Mouse (Mus musculus): ENCODE results near the gene Gm10203. TPM values are rescaled to one million over a fixed set of nuclear protein-coding genes. Genes with fewer than 3 reads are reported as not detected.
A peak's percentile ranks its signal among the peaks of the same experiment; 100 is the strongest.
"Not testable (repeated sequence)": the region's sequence is repeated elsewhere in the genome, so short reads cannot be mapped to it uniquely, and the experiment has no call there.

Gene Gm10203
- polyA plus RNA-seq (2015; fragmentation: Nextera tagmentation; extraction: Ambion mirVana), result not detected in 2 replicates

- not testable (repeated sequence) for ATAC-seq (ENCODE audit: low FRiP score, low TSS enrichment); H3K4me2 ChIP-seq (replicated peaks; ENCODE audit: low read depth, low read length); H3K27me3 ChIP-seq (ENCODE audit: insufficient read depth, low read length); H3K4me3 ChIP-seq (ENCODE audit: low read length); H3K36me3 ChIP-seq (ENCODE audit: insufficient read depth, low read length); H3K9me3 ChIP-seq (ENCODE audit: low read length); H3K9ac ChIP-seq (replicated peaks; ENCODE audit: low read length); H3K27ac ChIP-seq (ENCODE audit: low read length)
- H3K4me1 ChIP-seq (ENCODE audit: insufficient read depth, low read length), result peaks cover 14% of the 10 kb centered on the region
- 88% methylated on average over 8 of the region's 8 CpGs for WGBS
These were observed at the start of gene Gm10203 for GRCm38 (mm10) chr6:149129870-149130269. Gene Gm10203, plus strand, starts transcription at chr6:149130170.

- ATAC-seq (ENCODE audit: low FRiP score, low TSS enrichment), result no peak
- 95% methylated on average over 6 of the region's 6 CpGs for WGBS
These were observed 37.6 kb upstream of the Gm10203 start for GRCm38 (mm10) chr6:149092406-149092805.

GRCm38 (mm10) chr6:149093465-149093864, 36.5 kb upstream of the Gm10203 start:
- peak; percentile 89 for ATAC-seq (ENCODE audit: low FRiP score, low TSS enrichment)
- Histone ChIP-seq H3K36me3 (ENCODE audit: insufficient read depth, low read length) (no peaks in the 10 kb centered on the region), H3K4me1 (ENCODE audit: insufficient read depth, low read length) (peaks cover 11% of the 10 kb centered on the region), H3K4me2 (replicated peaks; ENCODE audit: low read depth, low read length) (0 out of 2 replicates have a peak overlapping the region, but pooled peaks have one; percentile 21), H3K27ac (ENCODE audit: low read length) (peak overlapping the region; percentile 65; the same call in 1 of the 2 replicates), H3K27me3 (ENCODE audit: insufficient read depth, low read length) (no peaks in the 10 kb centered on the region), H3K9ac (replicated peaks; ENCODE audit: low read length) (no peak overlapping the region), H3K4me3 (ENCODE audit: low read length) (no peak overlapping the region), H3K9me3 (ENCODE audit: low read length) (no peaks in the 10 kb centered on the region)
- WGBS, result 5% methylated on average over 5 of the region's 5 CpGs

More at GRCm38 (mm10) chr6:149092406-149092805, 37.6 kb upstream of the Gm10203 start:
- Histone ChIP-seq H3K9ac (replicated peaks; ENCODE audit: low read length) (no peak overlapping the region), H3K4me3 (ENCODE audit: low read length) (no peak overlapping the region), H3K9me3 (ENCODE audit: low read length) (no peaks in the 10 kb centered on the region), H3K4me2 (replicated peaks; ENCODE audit: low read depth, low read length) (no peak overlapping the region), H3K27me3 (ENCODE audit: insufficient read depth, low read length) (no peaks in the 10 kb centered on the region), H3K27ac (ENCODE audit: low read length) (no peak overlapping the region), H3K4me1 (ENCODE audit: insufficient read depth, low read length) (peaks cover 11% of the 10 kb centered on the region), H3K36me3 (ENCODE audit: insufficient read depth, low read length) (no peaks in the 10 kb centered on the region)

GRCm38 (mm10) chr6:149094555-149094954, 35.4 kb upstream of the Gm10203 start:
- H3K27me3 ChIP-seq (ENCODE audit: insufficient read depth, low read length), result no peaks in the 10 kb centered on the region
- H3K36me3 ChIP-seq (ENCODE audit: insufficient read depth, low read length), result no peaks in the 10 kb centered on the region
- 62% methylated on average over 1 of the region's 1 CpGs for WGBS
- no peak for ATAC-seq (ENCODE audit: low FRiP score, low TSS enrichment)
- no peak overlapping the region for H3K9ac ChIP-seq (replicated peaks; ENCODE audit: low read length)
- no peaks in the 10 kb centered on the region for H3K9me3 ChIP-seq (ENCODE audit: low read length)
- H3K27ac ChIP-seq (ENCODE audit: low read length), result no peak overlapping the region
- H3K4me2 ChIP-seq (replicated peaks; ENCODE audit: low read depth, low read length), result no peak overlapping the region
- H3K4me1 ChIP-seq (ENCODE audit: insufficient read depth, low read length), result peaks cover 11% of the 10 kb centered on the region
- H3K4me3 ChIP-seq (ENCODE audit: low read length), result no peak overlapping the region

GRCm38 (mm10) chr6:149095389-149095788, 34.6 kb upstream of the Gm10203 start:
- no peak overlapping the region for H3K4me3 ChIP-seq (ENCODE audit: low read length)
- H3K9ac ChIP-seq (replicated peaks; ENCODE audit: low read length), result no peak overlapping the region
- H3K27me3 ChIP-seq (ENCODE audit: insufficient read depth, low read length), result no peaks in the 10 kb centered on the region
- H3K4me2 ChIP-seq (replicated peaks; ENCODE audit: low read depth, low read length), result no peak overlapping the region
- ATAC-seq (ENCODE audit: low FRiP score, low TSS enrichment), result no peak
- peaks cover 11% of the 10 kb centered on the region for H3K4me1 ChIP-seq (ENCODE audit: insufficient read depth, low read length)
- WGBS, result 66% methylated on average over 6 of the region's 6 CpGs
- H3K36me3 ChIP-seq (ENCODE audit: insufficient read depth, low read length), result no peaks in the 10 kb centered on the region
- H3K27ac ChIP-seq (ENCODE audit: low read length), result no peak overlapping the region
- H3K9me3 ChIP-seq (ENCODE audit: low read length), result no peaks in the 10 kb centered on the region

GRCm38 (mm10) chr6:149096233-149096632, 33.7 kb upstream of the Gm10203 start:
- H3K27me3 ChIP-seq (ENCODE audit: insufficient read depth, low read length), result no peaks in the 10 kb centered on the region
- no peak overlapping the region for H3K27ac ChIP-seq (ENCODE audit: low read length)
- peaks cover 11% of the 10 kb centered on the region for H3K4me1 ChIP-seq (ENCODE audit: insufficient read depth, low read length)
- no peak overlapping the region for H3K4me2 ChIP-seq (replicated peaks; ENCODE audit: low read depth, low read length)
- no peaks in the 10 kb centered on the region for H3K36me3 ChIP-seq (ENCODE audit: insufficient read depth, low read length)
- ATAC-seq (ENCODE audit: low FRiP score, low TSS enrichment), result no peak
- no peak overlapping the region for H3K4me3 ChIP-seq (ENCODE audit: low read length)
- WGBS, result 77% methylated on average over 2 of the region's 2 CpGs
- no peak overlapping the region for H3K9ac ChIP-seq (replicated peaks; ENCODE audit: low read length)
- no peaks in the 10 kb centered on the region for H3K9me3 ChIP-seq (ENCODE audit: low read length)

- Histone ChIP-seq H3K36me3 (ENCODE audit: insufficient read depth, low read length) (no peaks in the 10 kb centered on the region), H3K4me1 (ENCODE audit: insufficient read depth, low read length) (peaks cover 16% of the 10 kb centered on the region), H3K9ac (replicated peaks; ENCODE audit: low read length) (no peak overlapping the region), H3K4me3 (ENCODE audit: low read length) (no peak overlapping the region), H3K4me2 (replicated peaks; ENCODE audit: low read depth, low read length) (no peak overlapping the region), H3K9me3 (ENCODE audit: low read length) (no peaks in the 10 kb centered on the region), H3K27ac (ENCODE audit: low read length) (no peak overlapping the region), H3K27me3 (ENCODE audit: insufficient read depth, low read length) (no peaks in the 10 kb centered on the region)
- WGBS, result 94% methylated on average over 1 of the region's 1 CpGs
- no peak for ATAC-seq (ENCODE audit: low FRiP score, low TSS enrichment)
These were observed 32.7 kb upstream of the Gm10203 start for GRCm38 (mm10) chr6:149097276-149097675.

- Histone ChIP-seq H3K4me1 (ENCODE audit: insufficient read depth, low read length) (peaks cover 12% of the 10 kb centered on the region; the same call in 1 of the 2 replicates), H3K36me3 (ENCODE audit: insufficient read depth, low read length) (no peaks in the 10 kb centered on the region), H3K9me3 (ENCODE audit: low read length) (no peaks in the 10 kb centered on the region), H3K4me2 (replicated peaks; ENCODE audit: low read depth, low read length) (no peak overlapping the region), H3K9ac (replicated peaks; ENCODE audit: low read length) (no peak overlapping the region), H3K27me3 (ENCODE audit: insufficient read depth, low read length) (no peaks in the 10 kb centered on the region), H3K4me3 (ENCODE audit: low read length) (no peak overlapping the region), H3K27ac (ENCODE audit: low read length) (no peak overlapping the region)
- ATAC-seq (ENCODE audit: low FRiP score, low TSS enrichment), result no peak
These were observed 31.0 kb upstream of the Gm10203 start for GRCm38 (mm10) chr6:149098993-149099392.

- ATAC-seq (ENCODE audit: low FRiP score, low TSS enrichment), result peak; percentile 66
- H3K9me3 ChIP-seq (ENCODE audit: low read length), result no peaks in the 10 kb centered on the region
- H3K4me1 ChIP-seq (ENCODE audit: insufficient read depth, low read length), result peaks cover 6% of the 10 kb centered on the region; the same call in 1 of the 2 replicates
- no peaks in the 10 kb centered on the region for H3K27me3 ChIP-seq (ENCODE audit: insufficient read depth, low read length)
- no peaks in the 10 kb centered on the region for H3K36me3 ChIP-seq (ENCODE audit: insufficient read depth, low read length)
- H3K4me2 ChIP-seq (replicated peaks; ENCODE audit: low read depth, low read length), result peak overlapping the region; percentile 81
- peak overlapping the region; percentile 88 for H3K9ac ChIP-seq (replicated peaks; ENCODE audit: low read length)
- WGBS, result 1% methylated on average over 52 of the region's 52 CpGs
- H3K27ac ChIP-seq (ENCODE audit: low read length), result peak overlapping the region; percentile 96
- peak overlapping the region; percentile 73 for H3K4me3 ChIP-seq (ENCODE audit: low read length)
These were observed 29.5 kb upstream of the Gm10203 start for GRCm38 (mm10) chr6:149100174-149101075.

All from kidney, embryonic 16.5 days (tissue).